Mouse (Mus musculus): ENCODE data around the gene Chdh. TPM values are rescaled to one million over a fixed set of nuclear protein-coding genes. Genes with fewer than 3 reads are reported as not detected.

Gene Chdh
- polyA plus RNA-seq, 1 experiment from 2014 or later = 0.24 TPM

DNA sequence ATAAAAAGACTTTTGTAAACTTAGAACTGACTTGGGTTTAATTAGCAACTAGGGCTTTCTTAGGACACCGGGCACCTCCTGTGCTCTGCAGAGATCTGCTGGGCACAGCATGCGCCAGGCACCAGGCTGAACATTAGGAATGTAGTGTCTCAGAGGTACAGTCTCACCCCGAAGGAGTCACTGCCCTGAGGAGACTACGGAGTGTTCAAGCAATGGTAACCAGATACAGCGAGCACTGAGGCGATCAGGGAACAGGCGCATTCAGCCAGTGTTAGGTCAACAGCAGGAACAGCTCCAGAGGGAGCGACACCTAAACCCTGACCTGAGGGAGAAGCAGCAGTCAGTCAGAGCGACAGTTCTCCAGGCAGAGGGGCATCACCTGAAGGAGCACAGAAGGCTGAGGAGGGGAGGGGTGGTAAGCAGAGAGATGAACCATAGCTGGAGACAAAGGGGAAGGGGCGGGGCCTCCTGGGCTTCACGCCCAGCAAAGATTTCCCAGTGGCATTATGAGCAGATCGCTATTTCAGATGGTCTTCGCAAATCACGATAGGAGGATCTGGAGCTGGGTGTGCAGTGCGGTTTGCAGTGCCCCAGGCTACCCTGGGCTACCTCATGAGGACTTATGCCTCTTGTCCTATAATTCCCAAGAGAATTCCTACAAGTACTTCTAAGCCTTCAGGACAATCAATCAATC is 69.4 kb downstream of the Chdh start:
- Histone ChIP-seq H3K4me1 (no peaks in the 10 kb centered on the region), H3K27me3 (replicated peaks) (no peaks in the 10 kb centered on the region), H3K27ac (no peak overlapping the region), H3K4me3 (no peak overlapping the region), H3K9me3 (no peaks in the 10 kb centered on the region), H3K36me3 (no peaks in the 10 kb centered on the region), H3K4me2 (replicated peaks) (no peak overlapping the region), H3K9ac (no peak overlapping the region)
- no peak for ATAC-seq (ENCODE audit: low FRiP score, low read depth)
- 83% methylated on average over 15 of the region's 15 CpGs for WGBS

DNA sequence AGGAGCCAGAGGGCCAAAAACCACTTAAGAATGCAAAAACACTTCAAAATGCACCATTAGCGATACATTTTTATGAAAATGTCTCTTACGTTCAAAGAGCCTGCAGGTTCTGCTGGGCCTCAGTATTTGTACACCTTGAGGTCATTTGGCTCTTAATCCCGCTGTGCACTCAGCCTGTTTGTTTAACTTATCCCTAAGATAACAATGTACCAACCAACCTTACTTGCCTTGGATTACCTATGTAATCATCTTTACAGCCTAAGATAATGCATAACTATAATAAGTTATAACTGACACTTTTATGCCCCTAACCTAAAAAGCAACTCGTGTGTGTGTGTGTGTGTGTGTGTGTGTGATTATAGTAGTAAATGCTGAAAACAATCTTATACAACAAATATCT is 70.9 kb downstream of the Chdh start:
- 81% methylated on average over 4 of the region's 4 CpGs for WGBS
- Histone ChIP-seq H3K4me1 (no peaks in the 10 kb centered on the region), H3K4me3 (no peak overlapping the region), H3K9ac (no peak overlapping the region), H3K36me3 (no peaks in the 10 kb centered on the region), H3K4me2 (replicated peaks) (no peak overlapping the region), H3K9me3 (no peaks in the 10 kb centered on the region), H3K27me3 (replicated peaks) (no peaks in the 10 kb centered on the region), H3K27ac (no peak overlapping the region)
- no peak for ATAC-seq (ENCODE audit: low FRiP score, low read depth)

Small RNA genes lying within 50 kb of the gene (microRNA-seq; reads per million reads assigned to microRNA genes)
- not detected for gene Mir6947

Other genes starting within 250 kb of the Chdh start
- 402 and 419 TPM in 2 replicates for gene Selenok, start 40.7 kb upstream of the Chdh start, polyA plus RNA-seq (2016; fragmentation: Nextera tagmentation; extraction: Ambion mirVana)
- 94.9 and 109 TPM in 2 replicates for gene Actr8, start 30.7 kb upstream of the Chdh start, polyA plus RNA-seq (2016; fragmentation: Nextera tagmentation; extraction: Ambion mirVana)
- gene Il17rb, start 127 bp upstream of the Chdh start, polyA plus RNA-seq (2016; fragmentation: Nextera tagmentation; extraction: Ambion mirVana) = 1.0 and 1.4 TPM in 2 replicates